Mouse (Mus musculus): Measurements from ENCODE around the gene Fam81a.

DNA sequence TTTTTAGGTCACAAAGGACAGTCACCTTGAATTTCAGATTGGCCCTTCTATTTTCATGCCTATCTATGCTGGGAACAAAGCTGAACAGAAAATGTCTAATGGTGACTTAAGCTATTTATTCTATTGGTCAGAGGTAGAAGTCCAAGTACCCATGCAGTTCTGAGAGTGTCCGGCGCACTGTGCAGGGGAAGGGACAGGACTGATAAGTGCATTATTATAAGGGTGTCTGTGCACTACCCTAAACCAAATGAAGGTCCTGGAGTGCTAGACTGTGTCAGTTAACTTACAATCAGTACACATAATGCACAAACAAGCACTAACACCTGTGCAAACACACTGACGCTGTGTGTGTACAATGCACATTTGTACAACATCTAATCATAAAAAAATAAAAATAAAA, 74.9 kb downstream of the Fam81a start:
- no peak for TF ChIP-seq CTCF (IDR thresholded peaks at IDR 0.05; ENCODE audit: control insufficient read depth, insufficient read depth, insufficient read length)
- no peak for TF ChIP-seq USF1 (IDR thresholded peaks at IDR 0.05; ENCODE audit: low read depth)
- no peak for TF ChIP-seq MYOD1 (IDR thresholded peaks at IDR 0.05; ENCODE audit: control insufficient read depth, insufficient read length, low read depth)
- no peak for TF ChIP-seq CEBPB (IDR thresholded peaks at IDR 0.05; ENCODE audit: low read depth)
